Mouse (Mus musculus) C2C12 (cell line): ENCODE results near the gene Abhd2. TPM values are rescaled to one million over a fixed set of nuclear protein-coding genes. Genes with fewer than 3 reads are reported as not detected.

Source experiments
- H3K27me3 ChIP-seq: one replicate; pipeline ENCODE4 v1.6.1; 2011; ENCODE audit not compliant: control insufficient read depth, insufficient read depth, insufficient read length
- H3K36me3 ChIP-seq: one replicate; pipeline ENCODE4 v1.6.1; 2011; ENCODE audit not compliant: control insufficient read depth, insufficient read depth
- H3K4me3 ChIP-seq: one replicate; pipeline ENCODE4 v1.5.1; 2011; ENCODE audit warnings: mild to moderate bottlenecking, control low read depth; ENCODE audit not compliant: poor library complexity, insufficient read depth, severe bottlenecking
- H3K79me2 ChIP-seq: one replicate; pipeline ENCODE4 v1.6.1; 2011; ENCODE audit not compliant: control insufficient read depth, insufficient read depth
- H3K79me3 ChIP-seq: one replicate; pipeline ENCODE4 v1.6.1; 2011; ENCODE audit warnings: low read depth, control low read depth
- H3ac ChIP-seq: one replicate; pipeline ENCODE3; 2011; ENCODE audit warnings: low read depth; ENCODE audit not compliant: control insufficient read depth, insufficient read length
- CEBPB ChIP-seq: IDR thresholded peaks from one replicate; pipeline ENCODE4 v1.6.1; 2011; ENCODE audit warnings: low read depth, mild to moderate bottlenecking, control low read depth, moderate library complexity
- CTCF ChIP-seq: IDR thresholded peaks from one replicate; pipeline ENCODE4 v1.5.1; 2011; ENCODE audit not compliant: control insufficient read depth, insufficient read depth, insufficient read length
- FOSL1 ChIP-seq: IDR thresholded peaks from one replicate; pipeline ENCODE4 v1.8.0; 2011; ENCODE audit warnings: mild to moderate bottlenecking, low read length; ENCODE audit not compliant: poor library complexity, insufficient read depth, severe bottlenecking
- MAX ChIP-seq: IDR thresholded peaks from one replicate; pipeline ENCODE4 v1.6.1; 2011; ENCODE audit warnings: mild to moderate bottlenecking, control low read depth
- MYOD1 ChIP-seq: IDR thresholded peaks from one replicate; pipeline ENCODE4 v1.6.1; 2011; ENCODE audit warnings: low read depth; ENCODE audit not compliant: control insufficient read depth, insufficient read length
- MYOG ChIP-seq: IDR thresholded peaks from one replicate; pipeline ENCODE4 v1.6.1; 2011; ENCODE audit not compliant: control insufficient read depth, insufficient read length; ENCODE audit errors: extremely low read depth
- USF1 ChIP-seq: IDR thresholded peaks from one replicate; pipeline ENCODE4 v1.6.1; 2011; ENCODE audit warnings: low read depth, mild to moderate bottlenecking, control low read depth, moderate library complexity
- polyA plus RNA-seq: library from polyadenylated mRNA; unstranded; fragments of >200 nt; fragmentation: generic; extraction: Trizol; gene quantifications from one replicate; pipeline ENCODE4 v1.2.1, GENCODE M21; 2012; ENCODE audit warnings: missing spikeins

Gene Abhd2
- polyA plus RNA-seq, 1 experiment: 28.3 TPM

GRCm38 (mm10) chr7:79414449-79415375 is 141.7 kb downstream of the Abhd2 start:
- Histone ChIP-seq H3K79me3 (no peaks in the 10 kb centered on the region), H3K4me3 (no peak overlapping the region), H3ac (no peak overlapping the region), H3K27me3 (no peaks in the 10 kb centered on the region), H3K79me2 (no peaks in the 10 kb centered on the region), H3K36me3 (peaks cover 6% of the 10 kb centered on the region)
- TF ChIP-seq FOSL1 (no peak), USF1 (no peak), MYOD1 (no peak), CEBPB (no peak), CTCF (no peak), MAX (no peak), MYOG (no peak)

Other genes with a start within 250 kb of the Abhd2 start
- 0.01 TPM for gene Acan, start 219.7 kb upstream of the Abhd2 start, polyA plus RNA-seq
- 0.18 TPM for gene Hapln3, start 142.2 kb upstream of the Abhd2 start, polyA plus RNA-seq
- gene Mfge8, start 124.1 kb upstream of the Abhd2 start, polyA plus RNA-seq: 350 TPM
- gene Rlbp1, start 113.8 kb downstream of the Abhd2 start, polyA plus RNA-seq: 0.04 TPM
- 4.3 TPM for gene Fanci, start 118.7 kb downstream of the Abhd2 start, polyA plus RNA-seq
- gene Polg, start 193.2 kb downstream of the Abhd2 start, polyA plus RNA-seq: 37.8 TPM